Mouse (Mus musculus): ENCODE results near the gene Nphs1.
A peak's percentile ranks its signal among the peaks of the same experiment; 100 is the strongest.
"Not testable (repeated sequence)": the region's sequence is repeated elsewhere in the genome, so short reads cannot be mapped to it uniquely, and the experiment has no call there.

The Nphs1 gene

DNA sequence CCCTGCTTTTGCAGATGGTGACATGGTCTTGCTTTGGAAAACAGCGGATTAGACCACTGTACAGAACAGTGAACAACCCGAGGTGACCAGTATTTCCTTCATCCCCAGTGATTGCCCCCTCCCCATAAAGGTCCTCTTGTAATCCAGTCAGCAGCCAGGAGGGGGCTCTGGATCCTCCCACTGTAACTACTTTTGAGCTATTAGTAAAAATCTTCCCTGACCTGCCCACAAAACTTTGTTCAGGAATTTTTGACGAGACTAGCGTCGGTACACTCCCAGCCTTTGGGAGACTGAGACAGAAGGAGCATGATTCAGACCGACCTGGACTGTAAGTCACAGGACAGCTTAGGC, 32.8 kb downstream of the Nphs1 start:
- no peak for DNase-seq (ENCODE audit: low spot score in 2 of 2)

- DNase-seq (ENCODE audit: low spot score in 2 of 2), result peak; percentile 57 to 80
Observed at GRCm38 (mm10) chr7:30492765-30493164, 34.6 kb downstream of the Nphs1 start.

GRCm38 (mm10) chr7:30493401-30493931, 35.4 kb downstream of the Nphs1 start, which contains the start of gene Prodh2:
TSS of gene Prodh2 (plus strand) at chr7:30493622.
- no peak for DNase-seq (ENCODE audit: low spot score in 2 of 2)

DNA sequence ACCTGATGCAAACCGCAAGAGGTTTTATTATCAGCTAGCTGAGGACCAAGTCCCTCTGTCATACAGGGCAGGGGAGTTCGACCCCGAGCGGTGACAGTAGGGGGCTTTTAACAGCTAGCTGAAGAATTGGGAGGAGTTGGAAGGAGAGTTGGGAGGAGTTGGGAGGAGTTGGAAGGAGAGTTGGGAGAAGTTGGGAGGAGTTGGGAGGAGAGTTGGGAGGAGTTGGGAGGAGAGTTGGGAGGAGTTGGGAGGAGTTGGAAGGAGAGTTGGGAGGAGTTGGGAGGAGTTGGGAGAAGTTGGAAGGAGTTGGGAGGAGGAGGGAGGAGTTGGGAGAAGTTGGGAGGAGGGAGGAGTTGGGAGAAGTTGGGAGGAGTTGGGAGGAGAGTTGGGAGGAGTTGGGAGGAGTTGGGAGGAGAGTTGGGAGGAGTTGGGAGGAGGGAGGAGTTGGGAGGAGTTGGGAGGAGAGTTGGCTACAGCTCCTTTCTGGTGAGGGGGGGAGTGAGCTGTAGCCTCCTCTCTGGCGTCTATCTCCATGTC, 37.5 kb downstream of the Nphs1 start:
- DNase-seq (ENCODE audit: low spot score in 2 of 2), result not testable (repeated sequence)

GRCm38 (mm10) chr7:30501159-30501558, 43.0 kb downstream of the Nphs1 start:
- not testable (repeated sequence) for DNase-seq (ENCODE audit: low spot score in 2 of 2)

DNA sequence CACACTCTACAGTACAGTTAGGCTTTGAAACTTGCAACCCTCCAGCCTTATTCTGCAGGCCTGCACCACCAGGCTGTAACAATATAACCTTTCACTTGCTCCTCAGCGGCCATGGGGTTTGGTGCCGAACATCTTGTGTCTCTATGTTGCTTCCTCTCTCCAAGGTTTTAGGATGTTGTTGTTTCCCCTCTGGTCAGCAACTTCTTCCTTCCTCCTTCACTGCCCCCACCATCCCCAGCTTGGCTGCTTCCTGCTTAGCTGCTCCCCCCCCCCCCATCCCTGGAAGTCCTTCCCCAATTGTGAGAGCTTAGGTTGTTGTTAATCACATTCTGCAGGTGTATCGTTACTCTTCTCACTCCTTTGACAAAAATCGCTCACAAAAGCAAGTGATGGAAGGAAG, 49.9 kb downstream of the Nphs1 start:
- no peak for DNase-seq (ENCODE audit: low spot score in 2 of 2)

GRCm38 (mm10) chr7:30515003-30515760, 57.1 kb downstream of the Nphs1 start:
- no peak for DNase-seq (ENCODE audit: low spot score in 2 of 2)

DNA sequence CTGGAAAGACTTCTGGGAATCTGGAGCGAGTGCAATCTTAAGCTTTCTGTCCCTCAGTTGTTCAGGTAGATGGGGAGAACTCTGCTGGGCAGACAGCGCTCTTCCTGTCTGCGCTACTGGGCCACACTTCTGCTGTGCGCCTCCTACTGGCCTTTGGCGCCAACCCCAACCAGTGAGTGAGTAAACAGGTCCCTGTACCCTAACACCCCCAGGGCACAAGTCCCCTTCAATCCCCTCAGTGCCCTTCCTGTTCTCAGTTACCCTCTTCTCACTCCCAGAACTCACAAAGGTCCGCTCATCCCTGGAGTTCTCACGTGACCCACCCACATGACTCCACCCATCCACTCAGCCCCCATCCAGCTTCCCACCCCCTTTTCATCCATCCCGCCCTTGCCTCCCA, 60.2 kb downstream of the Nphs1 start:
- DNase-seq (ENCODE audit: low spot score in 2 of 2), result no peak

DNA sequence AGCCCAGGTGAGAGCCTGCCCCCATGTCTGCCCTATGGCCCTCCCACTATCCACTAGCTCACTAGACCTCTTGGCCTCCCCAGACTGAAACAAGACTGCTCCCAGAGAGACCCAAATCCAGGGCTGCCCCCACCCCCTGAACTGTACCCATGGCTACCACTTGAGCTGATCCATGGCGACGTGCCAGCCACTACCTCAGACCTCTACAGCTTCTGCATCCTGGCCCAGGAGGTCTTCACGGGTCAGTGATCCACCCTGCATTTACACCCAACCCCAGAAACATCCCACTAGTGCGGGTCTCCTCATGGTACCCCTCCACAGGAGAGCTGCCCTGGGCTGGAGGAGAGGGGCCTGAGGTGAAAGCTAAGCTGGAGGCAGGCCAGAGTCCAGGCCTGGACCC, 62.3 kb downstream of the Nphs1 start:
- no peak for DNase-seq (ENCODE audit: low spot score in 2 of 2)

DNA sequence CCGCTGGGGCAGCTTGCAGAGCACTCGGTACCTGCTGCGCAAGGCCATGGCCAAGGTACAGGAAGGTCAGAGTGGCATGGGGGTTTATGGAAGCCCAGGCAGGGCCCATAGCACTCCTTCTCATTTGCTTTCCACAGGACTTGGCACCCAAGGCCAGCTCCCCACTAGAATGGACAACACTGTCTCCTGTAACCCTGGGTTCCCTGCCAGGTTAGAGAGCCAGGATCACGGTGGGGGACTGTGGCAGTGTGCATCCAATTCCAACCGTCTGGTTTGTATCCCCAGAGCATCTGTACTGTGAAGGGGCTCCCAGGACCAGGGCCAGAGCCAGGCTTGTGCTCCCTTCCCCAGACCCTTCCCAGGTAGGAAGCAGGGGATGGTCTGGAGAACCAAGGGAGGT, 62.7 kb downstream of the Nphs1 start:
- no peak for DNase-seq (ENCODE audit: low spot score in 2 of 2)

DNA sequence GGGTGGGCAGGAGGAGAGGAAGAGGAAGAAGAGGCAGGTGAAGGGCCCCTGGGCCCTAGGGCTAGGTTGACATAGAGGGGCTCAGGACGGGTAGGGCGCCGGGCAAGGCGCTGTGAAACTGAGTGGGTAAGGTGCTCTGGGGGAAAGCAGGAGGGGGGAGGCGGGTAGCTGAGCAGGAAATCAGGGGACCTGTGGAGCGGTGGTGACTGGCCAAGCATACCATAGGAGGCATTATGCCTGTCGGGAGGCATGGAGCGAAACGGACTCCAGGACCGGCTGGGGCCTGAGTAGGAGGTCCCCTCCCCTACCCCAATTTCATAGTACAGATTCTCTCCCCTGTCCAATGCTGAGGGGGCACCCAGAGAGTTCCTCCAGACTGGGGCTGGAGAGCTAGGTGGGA, 64.8 kb downstream of the Nphs1 start:
- no peak for DNase-seq (ENCODE audit: low spot score in 2 of 2)

DNA sequence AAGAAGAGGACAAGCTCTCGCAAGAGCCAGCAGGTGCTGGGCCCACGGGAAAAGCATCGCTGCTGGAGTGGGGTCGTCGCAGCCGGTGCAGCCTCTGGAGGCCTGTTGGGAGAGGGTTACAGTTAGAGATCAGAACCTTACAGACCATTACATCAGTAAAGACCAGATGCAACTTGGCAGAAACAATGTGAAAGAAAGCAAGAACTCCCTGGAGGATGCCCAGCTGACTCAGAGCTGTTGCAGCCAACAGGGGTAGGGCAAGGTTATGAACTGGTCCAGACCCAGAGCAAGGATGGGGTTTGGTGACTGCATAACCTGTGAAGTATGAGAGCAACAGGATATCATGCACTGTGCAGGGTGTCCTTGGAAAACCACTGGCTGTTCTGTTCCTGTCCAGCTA, 66.4 kb downstream of the Nphs1 start:
- no peak for DNase-seq (ENCODE audit: low spot score in 2 of 2)

GRCm38 (mm10) chr7:30525954-30526353, 67.8 kb downstream of the Nphs1 start:
- no peak for DNase-seq (ENCODE audit: low spot score in 2 of 2)

DNA sequence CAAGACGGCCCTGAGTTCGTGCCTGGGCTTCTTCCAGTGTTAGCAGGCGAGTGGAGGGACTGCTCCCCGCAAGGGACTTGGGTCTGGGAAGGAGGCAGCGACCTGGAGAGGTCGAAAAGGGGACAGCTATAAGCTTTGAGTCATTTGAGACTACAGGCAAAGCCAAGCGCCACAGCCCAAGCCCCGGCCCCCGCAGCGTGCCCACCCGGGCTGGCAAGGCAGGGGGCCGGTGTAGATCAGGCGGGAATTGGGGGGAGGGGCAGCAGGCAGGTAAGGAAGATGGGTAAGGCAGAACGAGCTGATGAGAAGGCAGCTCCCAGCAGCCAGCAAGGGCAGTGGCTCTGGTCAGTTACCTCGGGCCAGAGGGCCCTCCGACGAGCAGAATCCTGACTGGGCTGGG, 68.3 kb downstream of the Nphs1 start:
- no peak for DNase-seq (ENCODE audit: low spot score in 2 of 2)

DNA sequence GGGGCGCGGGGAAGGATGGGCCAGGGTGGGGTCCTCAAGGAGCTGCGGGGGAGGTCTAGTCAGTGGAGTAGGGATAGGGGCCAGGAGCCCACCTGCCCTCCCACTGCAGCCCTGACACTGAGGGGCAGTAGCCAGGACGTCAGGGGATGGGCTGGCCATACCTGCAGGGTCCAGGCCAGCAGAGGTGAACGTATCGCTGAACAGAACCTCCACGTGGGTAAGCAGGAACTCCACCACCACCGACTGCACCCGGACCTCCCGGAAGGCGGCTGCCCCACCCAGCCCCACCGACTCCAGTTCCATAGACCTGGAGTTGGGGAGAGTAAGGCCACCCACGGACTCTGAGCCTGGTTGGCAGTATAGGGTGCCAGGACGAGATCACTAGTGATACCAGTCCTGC, 68.9 kb downstream of the Nphs1 start:
- no peak for DNase-seq (ENCODE audit: low spot score in 2 of 2)

- DNase-seq (ENCODE audit: low spot score in 2 of 2), result peak; percentile 66 to 84
Observed at GRCm38 (mm10) chr7:30531291-30531815, 73.2 kb downstream of the Nphs1 start.

- no peak for DNase-seq (ENCODE audit: low spot score in 2 of 2)
Observed at GRCm38 (mm10) chr7:30532931-30533330, 74.8 kb downstream of the Nphs1 start.

DNA sequence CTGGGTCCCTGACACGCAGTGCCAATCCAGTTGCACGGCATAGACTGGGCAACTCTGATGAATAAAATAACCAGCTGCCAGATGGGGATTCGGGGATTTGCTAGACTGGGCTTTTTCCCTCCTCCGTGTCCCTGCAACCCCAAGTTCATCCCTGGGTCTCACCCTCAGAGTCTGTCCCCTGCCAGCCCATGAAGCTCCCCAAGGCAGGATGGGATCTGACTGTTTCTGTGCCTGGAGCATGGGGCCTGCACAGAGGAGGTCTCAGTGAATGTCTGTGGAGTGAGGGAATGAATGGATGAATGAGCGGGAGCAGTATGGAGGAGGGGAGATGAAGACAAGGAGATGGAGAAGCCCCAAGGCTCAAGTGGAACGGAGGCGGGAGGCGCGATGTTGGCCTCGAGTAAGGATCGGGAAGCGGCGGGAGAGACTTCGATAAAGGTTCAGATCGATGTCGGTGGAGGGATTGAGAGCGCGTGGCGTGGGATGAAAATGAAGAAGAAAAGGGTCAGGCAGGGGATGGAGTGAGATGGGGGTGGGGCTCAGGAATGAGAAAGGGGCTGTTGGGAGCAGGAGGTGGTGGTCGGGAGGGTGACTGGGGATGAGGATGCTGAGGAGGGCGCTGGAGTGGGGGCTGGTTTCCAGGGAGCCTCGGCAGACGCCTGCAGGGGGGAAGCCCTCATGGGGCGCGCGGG, 76.0 kb downstream of the Nphs1 start:
- peak in 1 of 2 experiments; percentile 51 for DNase-seq (ENCODE audit: low spot score in 2 of 2)

- peak; percentile 95 to 97 for DNase-seq (ENCODE audit: low spot score in 2 of 2)
Observed at GRCm38 (mm10) chr7:30534633-30535577, 76.8 kb downstream of the Nphs1 start, which contains the start of gene Arhgap33. TSS of gene Arhgap33 (minus strand) at chr7:30535060.

Data from frontal cortex, postnatal 36 days (tissue).